Mouse (Mus musculus): ENCODE results near the gene Mrpl14. TPM values are rescaled to one million over a fixed set of nuclear protein-coding genes. Genes with fewer than 3 reads are reported as not detected.

The Mrpl14 gene
- total and polyA plus RNA-seq, 2 experiments = 86.3 to 224 TPM

- no peaks in the 10 kb centered on the region for H3K79me2 ChIP-seq (ENCODE audit: control insufficient read depth, insufficient read depth, low read length)
- H3K27me3 ChIP-seq (ENCODE audit: control insufficient read depth, insufficient read depth, low read length) = no peaks in the 10 kb centered on the region
- H3K4me1 ChIP-seq (ENCODE audit: control insufficient read depth, insufficient read depth, low read length) = peaks cover 8% of the 10 kb centered on the region
- H3K27ac ChIP-seq (replicated peaks; ENCODE audit: insufficient read depth, low read depth, low read length) = no peak overlapping the region
- no peak for TF ChIP-seq CTCF (IDR thresholded peaks at IDR 0.05; ENCODE audit: low read depth, low read length)
- no peak for TF ChIP-seq POLR2A (IDR thresholded peaks at IDR 0.05; ENCODE audit: extremely low read depth, insufficient read depth, low read length)
- peak overlapping the region; percentile 16; the same call in 1 of the 2 replicates for H3K9ac ChIP-seq (ENCODE audit: low read depth, low read length)
- WGBS = 32% methylated on average over 10 of the region's 10 CpGs
- no peaks in the 10 kb centered on the region for H3K36me3 ChIP-seq (ENCODE audit: control insufficient read depth, insufficient read depth, low read length)
- no peak for DNase-seq (ENCODE audit: extremely low read depth, low read depth, low spot score)
- peak overlapping the region; percentile 46 for H3K4me3 ChIP-seq (ENCODE audit: insufficient read depth, low read depth, low read length)
Measured at GRCm38 (mm10) chr17:45737078-45737601, 51.0 kb downstream of the Mrpl14 start.

- Histone ChIP-seq H3K27ac (replicated peaks; ENCODE audit: insufficient read depth, low read depth, low read length) (no peak overlapping the region), H3K79me2 (ENCODE audit: control insufficient read depth, insufficient read depth, low read length) (no peaks in the 10 kb centered on the region), H3K4me3 (ENCODE audit: insufficient read depth, low read depth, low read length) (no peak overlapping the region), H3K36me3 (ENCODE audit: control insufficient read depth, insufficient read depth, low read length) (no peaks in the 10 kb centered on the region), H3K9ac (ENCODE audit: low read depth, low read length) (no peak overlapping the region), H3K27me3 (ENCODE audit: control insufficient read depth, insufficient read depth, low read length) (no peaks in the 10 kb centered on the region), H3K4me1 (ENCODE audit: control insufficient read depth, insufficient read depth, low read length) (peaks cover 2% of the 10 kb centered on the region; the same call in 1 of the 2 replicates)
- WGBS = 26% methylated on average over 13 of the region's 13 CpGs
- no peak for TF ChIP-seq POLR2A (IDR thresholded peaks at IDR 0.05; ENCODE audit: extremely low read depth, insufficient read depth, low read length)
- TF ChIP-seq CTCF (IDR thresholded peaks at IDR 0.05; ENCODE audit: low read depth, low read length) = no peak
- DNase-seq (ENCODE audit: extremely low read depth, low read depth, low spot score) = peak; percentile 46
Measured at GRCm38 (mm10) chr17:45742371-45743147, 56.4 kb downstream of the Mrpl14 start.

- no peaks in the 10 kb centered on the region for H3K27me3 ChIP-seq (ENCODE audit: control insufficient read depth, insufficient read depth, low read length)
- DNase-seq (ENCODE audit: extremely low read depth, low read depth, low spot score) = no peak
Measured at GRCm38 (mm10) chr17:45745629-45746028, 59.5 kb downstream of the Mrpl14 start.

GRCm38 (mm10) chr17:45746755-45747154 is 60.6 kb downstream of the Mrpl14 start:
- H3K27me3 ChIP-seq (ENCODE audit: control insufficient read depth, insufficient read depth, low read length) = no peaks in the 10 kb centered on the region
- DNase-seq (ENCODE audit: extremely low read depth, low read depth, low spot score) = no peak
- WGBS = 66% methylated on average over 12 of the region's 12 CpGs
- H3K79me2 ChIP-seq (ENCODE audit: control insufficient read depth, insufficient read depth, low read length) = no peaks in the 10 kb centered on the region
- H3K27ac ChIP-seq (replicated peaks; ENCODE audit: insufficient read depth, low read depth, low read length) = no peak overlapping the region
- peaks cover 2% of the 10 kb centered on the region; the same call in 1 of the 2 replicates for H3K4me1 ChIP-seq (ENCODE audit: control insufficient read depth, insufficient read depth, low read length)
- no peak overlapping the region for H3K9ac ChIP-seq (ENCODE audit: low read depth, low read length)
- H3K4me3 ChIP-seq (ENCODE audit: insufficient read depth, low read depth, low read length) = no peak overlapping the region
- TF ChIP-seq POLR2A (IDR thresholded peaks at IDR 0.05; ENCODE audit: extremely low read depth, insufficient read depth, low read length) = no peak
- TF ChIP-seq CTCF (IDR thresholded peaks at IDR 0.05; ENCODE audit: low read depth, low read length) = no peak
- H3K36me3 ChIP-seq (ENCODE audit: control insufficient read depth, insufficient read depth, low read length) = no peaks in the 10 kb centered on the region

More at GRCm38 (mm10) chr17:45745629-45746028, 59.5 kb downstream of the Mrpl14 start:
- TF ChIP-seq CTCF (IDR thresholded peaks at IDR 0.05; ENCODE audit: low read depth, low read length) (no peak), POLR2A (IDR thresholded peaks at IDR 0.05; ENCODE audit: extremely low read depth, insufficient read depth, low read length) (no peak)
- no peak overlapping the region for H3K4me3 ChIP-seq (ENCODE audit: insufficient read depth, low read depth, low read length)
- 94% methylated on average over 2 of the region's 2 CpGs for WGBS
- peaks cover 2% of the 10 kb centered on the region; the same call in 1 of the 2 replicates for H3K4me1 ChIP-seq (ENCODE audit: control insufficient read depth, insufficient read depth, low read length)
- H3K9ac ChIP-seq (ENCODE audit: low read depth, low read length) = no peak overlapping the region
- no peak overlapping the region for H3K27ac ChIP-seq (replicated peaks; ENCODE audit: insufficient read depth, low read depth, low read length)
- H3K36me3 ChIP-seq (ENCODE audit: control insufficient read depth, insufficient read depth, low read length) = no peaks in the 10 kb centered on the region
- H3K79me2 ChIP-seq (ENCODE audit: control insufficient read depth, insufficient read depth, low read length) = no peaks in the 10 kb centered on the region

- Histone ChIP-seq H3K27ac (replicated peaks; ENCODE audit: insufficient read depth, low read depth, low read length) (no peak overlapping the region), H3K27me3 (ENCODE audit: control insufficient read depth, insufficient read depth, low read length) (no peaks in the 10 kb centered on the region), H3K4me1 (ENCODE audit: control insufficient read depth, insufficient read depth, low read length) (peaks cover 2% of the 10 kb centered on the region; the same call in 1 of the 2 replicates), H3K36me3 (ENCODE audit: control insufficient read depth, insufficient read depth, low read length) (no peaks in the 10 kb centered on the region), H3K9ac (ENCODE audit: low read depth, low read length) (no peak overlapping the region), H3K79me2 (ENCODE audit: control insufficient read depth, insufficient read depth, low read length) (no peaks in the 10 kb centered on the region), H3K4me3 (ENCODE audit: insufficient read depth, low read depth, low read length) (no peak overlapping the region)
- TF ChIP-seq CTCF (IDR thresholded peaks at IDR 0.05; ENCODE audit: low read depth, low read length) (no peak), POLR2A (IDR thresholded peaks at IDR 0.05; ENCODE audit: extremely low read depth, insufficient read depth, low read length) (no peak)
- 93% methylated on average over 4 of the region's 4 CpGs for WGBS
- no peak for DNase-seq (ENCODE audit: extremely low read depth, low read depth, low spot score)
Measured at GRCm38 (mm10) chr17:45747293-45747692, 61.2 kb downstream of the Mrpl14 start.

Other genes with a start within 250 kb of the Mrpl14 start
- not detected in 2 replicates for gene Spats1, start 210.9 kb upstream of the Mrpl14 start, total RNA-seq (2014; rRNA removed)
- not detected in 2 replicates for gene Spats1, start 210.9 kb upstream of the Mrpl14 start, polyA plus RNA-seq (2012; rRNA removed)
- gene Aars2, start 179.5 kb upstream of the Mrpl14 start, total RNA-seq (2014; rRNA removed) = 10.6 and 11.6 TPM in 2 replicates
- gene Aars2, start 179.5 kb upstream of the Mrpl14 start, polyA plus RNA-seq (2012; rRNA removed) = 18.9 and 21.4 TPM in 2 replicates
- not detected in 2 replicates for gene Tcte1, start 162.9 kb upstream of the Mrpl14 start, total RNA-seq (2014; rRNA removed)
- gene Tcte1, start 162.9 kb upstream of the Mrpl14 start, polyA plus RNA-seq (2012; rRNA removed) = not detected in 2 replicates
- gene Tmem151b, start 136.6 kb upstream of the Mrpl14 start, total RNA-seq (2014; rRNA removed) = under 0.01 TPM in 1 of 2 replicates, not detected in the other
- 0.01 TPM in 1 of 2 replicates, not detected in the other for gene Tmem151b, start 136.6 kb upstream of the Mrpl14 start, polyA plus RNA-seq (2012; rRNA removed)
- 1.6 and 1.9 TPM in 2 replicates for gene Nfkbie, start 130.6 kb upstream of the Mrpl14 start, total RNA-seq (2014; rRNA removed)
- gene Nfkbie, start 130.6 kb upstream of the Mrpl14 start, polyA plus RNA-seq (2012; rRNA removed) = 2.0 and 3.0 TPM in 2 replicates
- 43.0 and 45.9 TPM in 2 replicates for gene Slc35b2, start 122.4 kb upstream of the Mrpl14 start, total RNA-seq (2014; rRNA removed)
- 69.7 and 73.0 TPM in 2 replicates for gene Slc35b2, start 122.4 kb upstream of the Mrpl14 start, polyA plus RNA-seq (2012; rRNA removed)
- 248 and 362 TPM in 2 replicates for gene Hsp90ab1, start 113.1 kb upstream of the Mrpl14 start, total RNA-seq (2014; rRNA removed)
- gene Hsp90ab1, start 113.1 kb upstream of the Mrpl14 start, polyA plus RNA-seq (2012; rRNA removed) = 226 and 272 TPM in 2 replicates
- gene Slc29a1, start 86.7 kb upstream of the Mrpl14 start, total RNA-seq (2014; rRNA removed) = 220 and 240 TPM in 2 replicates
- gene Slc29a1, start 86.7 kb upstream of the Mrpl14 start, polyA plus RNA-seq (2012; rRNA removed) = 618 and 693 TPM in 2 replicates
- gene Mymx, start 84.2 kb upstream of the Mrpl14 start, total RNA-seq (2014; rRNA removed) = not detected in 2 replicates
- gene Mymx, start 84.2 kb upstream of the Mrpl14 start, polyA plus RNA-seq (2012; rRNA removed) = not detected in 2 replicates
- gene Capn11, start 27.0 kb upstream of the Mrpl14 start, total RNA-seq (2014; rRNA removed) = 0.13 TPM in 1 of 2 replicates, not detected in the other
- 0.02 TPM in 1 of 2 replicates, not detected in the other for gene Capn11, start 27.0 kb upstream of the Mrpl14 start, polyA plus RNA-seq (2012; rRNA removed)
- gene Tmem63b, start 583 bp downstream of the Mrpl14 start, total RNA-seq (2014; rRNA removed) = 23.0 and 35.4 TPM in 2 replicates
- gene Tmem63b, start 583 bp downstream of the Mrpl14 start, polyA plus RNA-seq (2012; rRNA removed) = 98.6 and 99.2 TPM in 2 replicates
- gene 1600014C23Rik, start 47.5 kb downstream of the Mrpl14 start, total RNA-seq (2014; rRNA removed) = not detected in 2 replicates
- not detected in 2 replicates for gene 1600014C23Rik, start 47.5 kb downstream of the Mrpl14 start, polyA plus RNA-seq (2012; rRNA removed)

Measured in liver, adult 2 months (tissue).